Mouse (Mus musculus) testis, adult 2 months (tissue): Measurements from ENCODE around the gene Actn1. TPM values are rescaled to one million over a fixed set of nuclear protein-coding genes. Genes with fewer than 3 reads are reported as not detected.

Source experiments
- H3K27ac ChIP-seq: fragments of 200-500 bp; 2 replicates; pipeline ENCODE4 v1.5.1; 2012; ENCODE audit warnings: low read depth, low read length; ENCODE audit not compliant: control insufficient read depth, insufficient read depth
- H3K27me3 ChIP-seq: fragments of 200-500 bp; 2 replicates; pipeline ENCODE4 v1.6.1; 2012; ENCODE audit warnings: mild to moderate bottlenecking, low read length, moderate library complexity; ENCODE audit not compliant: control insufficient read depth, insufficient read depth
- H3K36me3 ChIP-seq: fragments of 200-500 bp; 2 replicates; pipeline ENCODE4 v1.6.1; 2012; ENCODE audit warnings: mild to moderate bottlenecking, low read length; ENCODE audit not compliant: control insufficient read depth, insufficient read depth
- H3K4me1 ChIP-seq: fragments of 200-500 bp; 2 replicates; pipeline ENCODE4 v1.6.1; 2012; ENCODE audit warnings: low read length; ENCODE audit not compliant: control insufficient read depth, insufficient read depth
- H3K4me3 ChIP-seq: fragments of 200-500 bp; 2 replicates; pipeline ENCODE4 v1.5.1; 2012; ENCODE audit warnings: low read depth, mild to moderate bottlenecking, low read length, moderate library complexity, mixed read lengths; ENCODE audit not compliant: control insufficient read depth
- CTCF ChIP-seq: fragments of 200-500 bp; IDR thresholded peaks from 2 replicates; pipeline ENCODE4 v1.5.1; 2012; ENCODE audit warnings: low read depth, mild to moderate bottlenecking, inconsistent platforms, low read length, moderate library complexity; ENCODE audit not compliant: control insufficient read depth, insufficient read depth, insufficient replicate concordance
- POLR2A ChIP-seq: fragments of 200-500 bp; IDR thresholded peaks from 2 replicates; pipeline ENCODE4 v1.6.1; 2012; ENCODE audit warnings: low read depth, mild to moderate bottlenecking, inconsistent platforms, low read length, moderate library complexity; ENCODE audit not compliant: control insufficient read depth
- polyA plus RNA-seq: library from polyadenylated mRNA; depleted of rRNA; stranded (reverse); fragments of >200 nt; gene quantifications from 2 replicates; pipeline ENCODE4 v1.2.3, GENCODE M21; 2012

The Actn1 gene
- polyA plus RNA-seq, 1 experiment = 7.6 TPM

DNA sequence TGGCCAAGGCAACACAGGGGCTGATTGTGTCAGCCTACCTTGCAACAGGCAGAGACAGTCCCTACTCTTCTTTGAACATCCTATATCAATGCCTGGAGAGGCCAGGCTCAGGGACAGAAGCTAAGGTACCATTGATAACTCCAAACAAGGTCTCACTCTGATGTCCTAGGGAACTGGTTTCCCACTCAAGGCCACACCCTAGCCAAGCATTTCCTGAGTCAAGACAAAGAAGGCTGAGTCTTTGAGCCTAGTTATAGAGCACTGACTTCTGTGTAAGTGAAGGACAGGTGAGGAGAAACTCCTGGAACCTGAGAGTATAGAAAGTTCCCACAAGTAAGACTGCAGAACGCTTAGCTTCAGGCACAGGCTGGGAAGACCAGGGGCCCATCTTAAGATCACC lies 15.4 kb downstream of the Actn1 start:
- H3K27ac ChIP-seq = no peak overlapping the region
- H3K36me3 ChIP-seq = no peaks in the 10 kb centered on the region
- peaks cover 6% of the 10 kb centered on the region for H3K4me1 ChIP-seq
- H3K27me3 ChIP-seq = no peaks in the 10 kb centered on the region
- H3K4me3 ChIP-seq = peak overlapping the region; percentile 69; the same call in 1 of the 2 replicates
- no peak for TF ChIP-seq POLR2A
- TF ChIP-seq CTCF = no peak

DNA sequence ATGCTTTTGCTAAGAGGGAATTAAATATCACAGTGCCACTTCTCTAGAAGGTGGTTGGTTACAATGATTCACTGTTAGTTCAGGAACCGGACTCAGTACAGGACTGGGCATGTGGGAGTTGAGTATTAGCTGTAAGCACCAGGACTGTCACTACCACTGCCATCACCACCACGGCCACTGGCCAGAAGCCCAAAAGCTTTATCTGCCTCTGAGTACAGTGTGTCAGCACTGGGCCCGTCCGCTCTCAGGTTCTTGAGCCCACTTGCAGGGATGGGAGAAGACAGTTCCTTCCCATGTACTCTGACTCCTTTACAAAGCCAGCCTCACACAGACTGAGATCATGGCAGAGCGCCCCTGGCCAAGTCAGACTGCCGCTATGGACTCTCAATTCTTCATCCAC lies 16.0 kb downstream of the Actn1 start:
- H3K27ac ChIP-seq = no peak overlapping the region
- TF ChIP-seq CTCF (no peak), POLR2A (no peak)
- H3K36me3 ChIP-seq = no peaks in the 10 kb centered on the region
- H3K27me3 ChIP-seq = no peaks in the 10 kb centered on the region
- peaks cover 6% of the 10 kb centered on the region for H3K4me1 ChIP-seq
- peak overlapping the region; percentile 69 for H3K4me3 ChIP-seq

DNA sequence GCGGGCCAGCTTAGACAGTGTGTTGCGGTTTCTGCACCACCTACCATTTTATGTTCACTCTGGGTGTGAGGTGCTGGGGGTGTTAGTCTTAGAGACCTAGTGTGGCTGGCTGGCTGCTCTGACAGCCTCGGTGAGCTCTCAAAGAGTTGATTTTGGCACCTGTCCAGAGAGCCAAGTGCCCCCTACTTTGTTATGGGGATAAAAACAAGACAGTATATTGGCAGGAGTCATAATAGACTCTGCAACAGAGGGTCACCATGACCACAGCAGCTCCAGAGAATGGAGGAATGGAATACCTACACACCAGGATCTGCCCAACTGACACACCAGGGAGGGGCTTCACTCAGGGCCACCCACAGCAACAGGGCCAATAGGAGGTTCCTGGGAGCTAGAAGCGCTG lies 16.8 kb downstream of the Actn1 start:
- Histone ChIP-seq H3K36me3 (no peaks in the 10 kb centered on the region), H3K4me3 (peak overlapping the region; percentile 69), H3K27me3 (no peaks in the 10 kb centered on the region), H3K27ac (peak overlapping the region; percentile 19; the same call in 1 of the 2 replicates), H3K4me1 (peaks cover 6% of the 10 kb centered on the region)
- peak; percentile 17; the same call in 1 of the 2 replicates for TF ChIP-seq POLR2A
- TF ChIP-seq CTCF = no peak

DNA sequence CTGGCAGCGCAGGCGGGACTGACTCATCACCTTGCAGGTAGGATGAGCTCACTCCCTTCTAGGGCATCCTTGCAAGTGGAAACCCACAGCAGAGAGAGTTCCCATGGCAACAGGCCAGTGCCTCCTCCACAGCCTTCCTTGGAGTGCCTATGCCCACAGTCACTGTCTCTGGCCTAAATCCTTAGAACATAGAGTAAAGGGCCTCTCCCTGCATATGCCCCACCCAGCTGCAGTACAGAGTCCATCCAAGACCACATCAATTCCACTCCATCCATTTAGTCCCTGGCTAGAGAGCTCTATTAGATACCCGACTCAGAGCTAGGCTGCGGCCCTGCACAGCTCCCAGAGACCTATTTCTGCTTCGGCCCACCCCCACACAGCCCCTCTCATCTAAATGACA lies 20.7 kb downstream of the Actn1 start:
- TF ChIP-seq POLR2A (no peak), CTCF (no peak)
- Histone ChIP-seq H3K4me3 (no peak overlapping the region), H3K4me1 (peaks cover 4% of the 10 kb centered on the region), H3K27ac (no peak overlapping the region), H3K27me3 (no peaks in the 10 kb centered on the region), H3K36me3 (no peaks in the 10 kb centered on the region)

DNA sequence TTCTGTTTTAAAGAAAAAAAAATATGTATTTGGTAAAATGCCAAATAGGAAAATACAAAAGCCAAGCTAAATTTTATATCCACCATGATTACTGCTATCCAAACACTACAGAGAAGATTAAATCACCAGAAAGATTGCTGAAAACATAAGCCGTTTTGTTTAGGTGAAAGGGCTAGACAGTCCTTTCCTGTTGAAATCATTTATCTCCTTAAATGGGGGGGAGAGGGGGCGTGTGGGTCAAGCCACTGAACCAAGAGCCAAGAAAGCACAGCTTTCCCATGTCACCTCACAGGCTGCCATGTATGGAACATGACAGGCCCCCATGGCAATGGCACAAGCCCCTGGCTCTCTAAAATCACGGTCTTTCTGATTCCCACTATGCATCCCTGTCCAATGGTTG lies 21.6 kb downstream of the Actn1 start:
- TF ChIP-seq CTCF = no peak
- no peak for TF ChIP-seq POLR2A
- Histone ChIP-seq H3K27ac (no peak overlapping the region), H3K4me3 (no peak overlapping the region), H3K36me3 (no peaks in the 10 kb centered on the region), H3K4me1 (peaks cover 2% of the 10 kb centered on the region; the same call in 1 of the 2 replicates), H3K27me3 (no peaks in the 10 kb centered on the region)

DNA sequence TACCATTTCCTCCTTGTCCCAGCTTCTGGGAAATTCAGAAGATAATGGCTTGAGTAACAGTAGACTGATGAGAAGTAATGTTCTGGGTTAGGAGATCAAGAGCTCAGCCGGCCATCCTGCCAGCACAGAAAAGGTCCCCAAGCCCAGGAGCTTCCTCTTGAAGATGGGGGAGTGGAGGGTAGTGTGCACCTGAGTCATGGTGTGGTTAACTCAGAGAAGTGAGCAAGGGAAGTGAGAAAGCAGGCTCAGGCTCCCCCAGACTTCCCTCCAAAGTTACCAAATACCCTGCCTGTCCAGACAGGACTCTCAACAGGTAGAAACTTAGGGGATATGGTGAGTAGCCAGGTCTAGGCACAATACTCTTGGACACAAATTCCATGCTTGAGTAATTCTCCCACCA lies 24.9 kb downstream of the Actn1 start:
- TF ChIP-seq CTCF = no peak
- no peak for TF ChIP-seq POLR2A
- Histone ChIP-seq H3K4me3 (no peak overlapping the region), H3K27me3 (no peaks in the 10 kb centered on the region), H3K27ac (no peak overlapping the region), H3K4me1 (no peaks in the 10 kb centered on the region; the same call in 1 of the 2 replicates), H3K36me3 (no peaks in the 10 kb centered on the region)

DNA sequence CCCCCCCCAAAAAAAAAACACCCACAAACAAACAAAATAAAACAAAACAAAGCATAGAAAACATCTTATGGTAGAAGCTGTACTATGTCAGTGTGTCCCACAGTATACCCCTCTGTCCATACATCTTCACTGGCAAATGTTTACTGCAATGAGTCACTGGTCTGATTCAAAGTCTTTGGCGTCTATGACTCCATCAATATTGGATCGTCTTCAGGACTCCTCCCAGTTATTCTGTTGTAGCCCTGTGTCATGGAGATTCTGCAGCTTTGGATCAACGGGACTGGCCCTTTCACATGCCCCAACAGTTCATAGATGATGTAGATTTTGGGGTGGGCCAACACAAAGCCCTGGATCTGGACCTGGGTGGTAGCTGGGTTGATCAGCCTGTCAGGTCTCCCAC lies 25.9 kb downstream of the Actn1 start:
- Histone ChIP-seq H3K27ac (no peak overlapping the region), H3K27me3 (no peaks in the 10 kb centered on the region), H3K4me3 (no peak overlapping the region), H3K4me1 (no peaks in the 10 kb centered on the region; the same call in 1 of the 2 replicates), H3K36me3 (no peaks in the 10 kb centered on the region)
- TF ChIP-seq POLR2A (no peak), CTCF (no peak)

DNA sequence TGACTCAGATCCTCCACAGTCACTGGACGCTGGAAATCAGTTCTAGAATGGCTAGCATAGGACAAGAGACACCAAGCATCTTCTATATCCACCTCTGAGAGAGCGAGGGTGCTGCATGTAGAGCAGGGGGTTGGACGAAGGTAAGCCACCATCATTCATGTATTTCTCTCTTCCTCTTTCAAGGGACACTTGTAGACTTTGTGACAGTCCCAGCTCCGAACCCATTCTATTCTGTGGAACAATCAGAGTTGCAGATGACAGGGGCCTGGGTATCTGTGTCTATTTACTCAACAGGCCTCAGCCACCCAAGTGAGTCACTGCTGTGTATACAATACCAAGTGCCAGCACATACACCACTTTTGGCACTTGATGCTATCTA lies 27.3 kb downstream of the Actn1 start:
- no peak for TF ChIP-seq CTCF
- TF ChIP-seq POLR2A = no peak
- Histone ChIP-seq H3K27ac (no peak overlapping the region), H3K27me3 (no peaks in the 10 kb centered on the region), H3K36me3 (no peaks in the 10 kb centered on the region), H3K4me3 (no peak overlapping the region), H3K4me1 (no peaks in the 10 kb centered on the region; the same call in 1 of the 2 replicates)
